Mouse (Mus musculus) layer of hippocampus, adult 11-12 months (tissue): ENCODE results near the gene Tmem26.
"Not testable (repeated sequence)": the region's sequence is repeated elsewhere in the genome, so short reads cannot be mapped to it uniquely, and the experiment has no call there.

Experiments used
- DNase-seq: peaks from one replicate; pipeline ENCODE4 v3.0.0; 2022; ENCODE audit warnings: low spot score

Gene Tmem26

GRCm38 (mm10) chr10:68723568-68724360 is at the start of gene Tmem26:
Gene Tmem26 (plus strand): TSS chr10:68723646.
- no peak for DNase-seq

GRCm38 (mm10) chr10:68678678-68679077 is 44.8 kb upstream of the Tmem26 start:
- no peak for DNase-seq

- DNase-seq, result no peak
Measured at GRCm38 (mm10) chr10:68681233-68681632, 42.2 kb upstream of the Tmem26 start.

- no peak for DNase-seq
Measured at GRCm38 (mm10) chr10:68685510-68685909, 37.9 kb upstream of the Tmem26 start.

- DNase-seq, result no peak
Measured at GRCm38 (mm10) chr10:68691116-68691515, 32.3 kb upstream of the Tmem26 start.

GRCm38 (mm10) chr10:68692401-68692800 is 31.0 kb upstream of the Tmem26 start:
- DNase-seq, result no peak

GRCm38 (mm10) chr10:68695760-68696336 is 27.6 kb upstream of the Tmem26 start:
- no peak for DNase-seq

- DNase-seq, result no peak
Measured at GRCm38 (mm10) chr10:68704268-68704667, 19.2 kb upstream of the Tmem26 start.

- DNase-seq, result no peak
Measured at GRCm38 (mm10) chr10:68705471-68706036, 17.9 kb upstream of the Tmem26 start.

- no peak for DNase-seq
Measured at GRCm38 (mm10) chr10:68707014-68707852, 16.2 kb upstream of the Tmem26 start.

- DNase-seq, result no peak
Measured at GRCm38 (mm10) chr10:68712926-68713325, 10.5 kb upstream of the Tmem26 start.

GRCm38 (mm10) chr10:68714302-68714701 is 9.1 kb upstream of the Tmem26 start:
- DNase-seq, result no peak

GRCm38 (mm10) chr10:68715396-68715795 is 8.1 kb upstream of the Tmem26 start:
- DNase-seq, result no peak

GRCm38 (mm10) chr10:68718375-68718774 is 5.1 kb upstream of the Tmem26 start:
- DNase-seq, result no peak

- DNase-seq, result no peak
Measured at GRCm38 (mm10) chr10:68720887-68721400, 2.5 kb upstream of the Tmem26 start.

- DNase-seq, result no peak
Measured at GRCm38 (mm10) chr10:68723015-68723414, 431 bp upstream of the Tmem26 start.

- no peak for DNase-seq
Measured at GRCm38 (mm10) chr10:68724361-68724720, 895 bp downstream of the Tmem26 start.

- no peak for DNase-seq
Measured at GRCm38 (mm10) chr10:68727464-68727863, 4.0 kb downstream of the Tmem26 start.

GRCm38 (mm10) chr10:68735621-68736020 is 12.2 kb downstream of the Tmem26 start:
- DNase-seq, result no peak

GRCm38 (mm10) chr10:68737391-68737790 is 13.9 kb downstream of the Tmem26 start:
- no peak for DNase-seq

GRCm38 (mm10) chr10:68738981-68739380 is 15.5 kb downstream of the Tmem26 start:
- DNase-seq, result not testable (repeated sequence)

- DNase-seq, result no peak
Measured at GRCm38 (mm10) chr10:68740251-68740650, 16.8 kb downstream of the Tmem26 start.
